Mouse (Mus musculus): ENCODE results near the gene Arhgap15.

The Arhgap15 gene

GRCm38 (mm10) chr2:44304971-44305808, 556.6 kb downstream of the Arhgap15 start:
- WGBS, result 52% methylated on average over 17 of the region's 17 CpGs

DNA sequence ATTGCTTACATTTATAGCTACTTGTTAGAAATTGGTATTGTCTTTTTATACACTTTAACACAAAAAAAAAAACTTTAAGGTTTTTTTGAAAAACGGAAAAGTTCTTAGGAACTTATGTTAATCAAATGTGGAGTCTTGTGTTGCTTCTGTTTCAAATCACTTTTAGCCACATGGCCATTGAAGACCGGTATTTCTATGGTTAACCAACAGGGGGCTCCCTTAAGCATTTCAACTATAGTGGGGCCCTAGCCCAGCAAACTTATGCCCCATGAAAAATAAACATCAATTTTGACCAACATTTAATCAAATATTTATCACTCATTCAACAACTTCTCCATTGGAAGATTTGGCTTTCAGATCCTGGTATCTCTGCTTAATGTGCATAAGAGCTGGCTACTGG, 557.5 kb downstream of the Arhgap15 start:
- 59% methylated on average over 2 of the region's 2 CpGs for WGBS

GRCm38 (mm10) chr2:44309124-44309523, 560.5 kb downstream of the Arhgap15 start:
- WGBS, result 87% methylated on average over 3 of the region's 3 CpGs

DNA sequence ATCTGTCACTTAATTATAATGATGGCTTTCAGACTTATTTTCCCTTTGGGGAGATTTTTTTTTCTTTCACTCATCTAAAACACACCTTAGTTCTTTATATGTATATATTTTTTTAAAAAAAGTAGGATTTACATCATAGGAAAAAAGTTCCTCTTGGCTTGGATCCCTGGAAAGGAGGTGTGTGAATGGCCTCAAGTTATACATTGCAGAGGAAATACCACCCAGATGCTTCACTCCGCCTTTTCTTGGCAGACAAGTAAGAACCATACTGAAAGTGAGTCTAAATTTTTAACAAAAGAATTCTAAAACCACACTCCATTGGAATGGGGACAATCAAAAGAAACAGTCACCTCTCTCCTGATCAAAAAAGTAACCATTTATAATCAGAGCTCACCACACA, 560.9 kb downstream of the Arhgap15 start:
- 41% methylated on average over 1 of the region's 1 CpGs for WGBS

- WGBS, result 81% methylated on average over 11 of the region's 11 CpGs
These were observed 561.6 kb downstream of the Arhgap15 start for GRCm38 (mm10) chr2:44310095-44310748.

GRCm38 (mm10) chr2:44311216-44311615, 562.6 kb downstream of the Arhgap15 start:
- 26% methylated on average over 10 of the region's 10 CpGs for WGBS

DNA sequence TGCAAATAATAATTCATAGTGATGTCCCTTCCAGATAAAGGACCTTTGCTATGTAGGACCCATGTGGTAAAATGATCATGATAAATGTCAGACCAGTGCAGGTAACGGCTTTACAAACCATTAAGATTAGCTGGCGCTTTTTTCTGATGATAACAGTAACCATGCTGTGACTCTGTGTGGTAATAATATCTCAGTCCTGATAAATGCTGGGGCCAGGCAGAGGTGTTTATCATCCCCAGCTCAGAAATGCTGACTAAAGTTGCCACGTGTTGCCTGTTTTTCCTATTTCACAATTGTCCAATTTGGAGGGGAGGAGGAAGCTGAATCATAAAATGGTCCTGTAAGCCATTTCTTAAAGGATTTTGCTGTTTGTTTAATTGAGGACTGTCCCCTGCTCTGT, 564.9 kb downstream of the Arhgap15 start:
- WGBS, result 97% methylated on average over 3 of the region's 3 CpGs

DNA sequence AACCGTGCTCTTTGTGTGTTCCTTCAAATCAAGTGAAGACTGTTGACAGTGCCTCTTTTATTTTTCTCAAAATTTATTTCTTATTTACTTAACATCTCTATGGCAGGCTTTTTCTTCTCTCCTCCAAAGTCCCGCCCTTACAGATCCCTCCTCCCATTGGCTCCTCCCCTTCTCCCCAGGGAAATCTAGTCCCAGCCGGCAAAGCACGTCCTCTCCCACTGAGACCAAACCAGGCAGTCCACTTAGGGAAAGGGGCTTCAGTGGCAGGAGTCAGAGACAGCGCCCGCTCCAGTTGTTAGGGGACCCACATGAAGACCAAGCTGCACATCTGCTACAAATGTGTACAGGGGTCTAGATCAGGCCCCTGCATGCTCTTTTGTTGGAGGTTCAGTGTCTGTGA, 569.8 kb downstream of the Arhgap15 start:
- WGBS, result 83% methylated on average over 6 of the region's 6 CpGs

DNA sequence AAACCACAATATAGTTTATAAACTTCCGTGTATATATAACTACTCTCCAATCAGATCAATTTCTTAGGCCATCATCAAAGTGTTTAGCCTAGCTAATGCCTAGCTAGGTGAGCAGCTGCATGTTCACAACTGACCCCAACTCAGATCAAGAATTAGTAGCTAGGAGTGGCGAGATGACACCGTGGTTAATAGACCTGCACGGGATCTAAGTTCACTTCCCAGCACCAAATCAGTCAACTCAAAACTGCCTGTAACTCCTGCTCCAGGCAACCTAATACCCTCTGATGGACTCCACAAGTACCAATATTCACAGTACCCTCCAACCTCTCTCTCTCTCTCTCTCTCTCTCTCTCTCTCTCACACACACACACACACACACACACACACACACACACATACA, 570.9 kb downstream of the Arhgap15 start:
- 96% methylated on average over 4 of the region's 4 CpGs for WGBS

GRCm38 (mm10) chr2:44323813-44324212, 575.2 kb downstream of the Arhgap15 start:
- WGBS, result 94% methylated on average over 4 of the region's 4 CpGs

DNA sequence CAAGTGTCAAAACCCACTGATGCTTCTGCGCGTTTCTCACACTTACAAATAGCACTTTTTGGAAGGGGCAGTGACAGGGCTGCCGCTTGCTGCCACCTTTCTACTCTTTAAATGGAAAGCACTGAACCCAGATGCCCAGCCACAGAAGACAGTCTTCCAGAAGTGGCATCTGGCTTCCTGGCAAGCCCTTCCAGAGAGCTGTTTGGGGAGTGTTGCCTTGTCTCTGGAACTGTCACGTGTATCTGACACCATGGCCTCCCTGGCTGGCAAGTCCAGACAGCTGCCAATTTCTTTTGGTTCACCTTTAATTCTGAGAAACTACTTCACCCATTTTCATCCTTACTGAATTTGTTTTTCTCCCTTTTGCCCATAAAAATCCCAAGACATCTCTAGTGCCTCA, 584.7 kb downstream of the Arhgap15 start:
- WGBS, result 69% methylated on average over 4 of the region's 4 CpGs

- 69% methylated on average over 3 of the region's 3 CpGs for WGBS
These were observed 585.4 kb downstream of the Arhgap15 start for GRCm38 (mm10) chr2:44334006-44334405.

GRCm38 (mm10) chr2:44334517-44334916, 585.9 kb downstream of the Arhgap15 start:
- WGBS, result 60% methylated on average over 2 of the region's 2 CpGs

DNA sequence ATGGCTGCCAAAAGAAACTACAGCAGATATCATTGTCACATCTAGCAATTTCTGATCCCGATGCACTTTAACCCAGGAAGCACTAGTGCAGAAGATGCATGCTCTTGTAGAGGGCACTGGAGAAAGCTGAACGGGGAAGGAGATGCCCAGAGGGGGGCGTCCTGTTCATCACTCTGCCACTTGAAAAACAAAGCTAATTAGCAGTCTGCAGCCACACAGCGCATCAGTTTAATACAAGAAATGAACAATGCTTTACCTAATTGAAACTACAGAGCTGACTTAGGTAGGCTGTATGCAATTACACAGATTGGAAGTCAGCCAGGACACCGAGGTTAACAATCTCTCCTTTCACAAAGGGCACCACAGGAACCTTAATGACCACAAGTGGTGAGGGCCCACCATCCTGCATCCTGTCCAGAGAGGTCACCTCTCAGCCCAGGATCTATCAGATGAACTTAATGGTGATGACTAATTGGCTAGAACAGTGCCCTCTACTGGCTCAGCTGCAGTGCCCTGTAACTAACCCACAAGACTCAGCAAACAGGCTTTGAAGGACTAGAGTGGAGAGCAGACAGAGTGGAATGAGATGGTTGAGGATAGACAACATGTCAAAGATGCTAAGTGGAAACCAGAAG, 588.2 kb downstream of the Arhgap15 start:
- 54% methylated on average over 5 of the region's 5 CpGs for WGBS

DNA sequence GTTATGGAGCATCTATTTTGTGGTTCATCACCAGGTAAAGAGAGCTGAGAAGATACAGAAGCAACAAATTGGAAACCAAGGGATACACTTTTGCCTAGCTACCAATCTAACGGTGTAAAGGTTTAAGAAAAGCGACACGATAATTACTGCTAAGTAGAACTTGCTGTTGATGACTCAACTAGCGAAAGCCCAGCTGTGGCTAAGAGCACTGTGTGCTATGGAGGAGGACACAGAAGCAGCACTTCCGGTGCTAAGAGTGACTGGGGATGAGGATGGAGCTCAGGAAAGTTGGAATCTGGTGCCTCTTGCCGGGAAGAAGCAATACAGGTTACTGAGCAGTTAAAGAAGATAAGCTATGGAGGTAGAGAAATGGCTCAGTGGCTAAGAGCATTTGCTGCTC, 589.8 kb downstream of the Arhgap15 start:
- WGBS, result 73% methylated on average over 6 of the region's 6 CpGs

DNA sequence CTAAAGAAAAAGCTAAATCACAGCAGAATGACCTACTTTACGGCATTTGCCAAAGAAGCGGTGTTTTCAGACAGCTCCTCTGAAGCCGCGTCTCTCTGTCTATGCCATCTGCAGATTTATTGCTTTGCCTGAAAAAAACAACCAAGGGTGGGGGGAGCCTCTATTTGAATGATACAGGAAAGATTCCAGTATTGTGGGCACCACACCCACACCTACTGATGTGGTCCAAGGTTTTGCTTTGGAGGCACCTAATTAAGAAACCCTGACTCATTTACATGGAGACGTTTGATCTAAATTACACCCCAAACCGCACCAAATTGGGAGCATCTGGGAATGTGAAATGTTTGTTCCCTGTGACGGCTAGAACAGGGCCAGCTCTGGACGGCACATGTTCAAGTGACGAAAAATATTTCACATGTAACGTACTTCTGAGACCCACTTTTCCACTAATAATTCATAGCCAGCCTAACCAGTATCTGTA, 592.5 kb downstream of the Arhgap15 start:
- WGBS, result 37% methylated on average over 10 of the region's 10 CpGs

DNA sequence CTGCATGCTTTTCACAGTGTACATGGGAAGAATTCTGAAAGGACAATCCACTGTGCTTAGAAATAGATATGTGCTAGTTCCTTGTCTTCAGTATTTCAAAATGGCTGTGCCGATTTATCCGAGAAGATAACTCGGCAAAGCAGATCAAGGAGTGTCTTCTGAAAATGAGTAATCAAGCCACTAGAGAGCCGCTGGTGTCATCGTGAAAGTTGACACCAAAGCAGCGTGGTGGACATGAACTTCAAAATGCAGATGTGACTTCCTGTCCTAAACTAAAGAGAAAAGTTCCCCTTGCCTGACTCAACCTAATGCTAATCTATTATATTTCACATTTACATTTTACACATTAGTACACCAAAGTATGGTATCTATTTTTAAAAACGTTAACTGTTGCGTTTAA, 596.2 kb downstream of the Arhgap15 start:
- WGBS, result 80% methylated on average over 8 of the region's 8 CpGs

GRCm38 (mm10) chr2:44345325-44345945, 596.8 kb downstream of the Arhgap15 start:
- WGBS, result 92% methylated on average over 5 of the region's 5 CpGs

DNA sequence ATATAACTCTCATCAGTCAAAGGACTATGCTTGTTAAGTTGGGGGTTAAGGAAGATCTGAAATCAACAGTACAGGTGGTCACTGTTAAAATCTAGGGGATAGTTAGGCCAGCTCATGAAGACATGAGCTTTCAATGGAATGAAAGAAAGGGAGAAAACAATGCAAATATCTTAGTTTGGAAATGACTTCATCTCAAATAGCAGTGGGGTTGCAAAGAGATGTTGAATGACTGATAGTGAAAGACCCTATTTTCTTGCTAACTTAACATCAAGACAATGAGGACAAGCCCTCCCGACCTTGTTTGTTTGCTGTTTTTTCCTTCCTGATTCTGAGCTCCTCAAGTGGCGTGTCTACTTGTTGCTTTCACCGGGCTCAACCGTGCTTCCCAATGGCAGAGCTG, 597.6 kb downstream of the Arhgap15 start:
- WGBS, result 96% methylated on average over 4 of the region's 4 CpGs

GRCm38 (mm10) chr2:44347781-44348180, 599.2 kb downstream of the Arhgap15 start:
- WGBS, result 88% methylated on average over 5 of the region's 5 CpGs

DNA sequence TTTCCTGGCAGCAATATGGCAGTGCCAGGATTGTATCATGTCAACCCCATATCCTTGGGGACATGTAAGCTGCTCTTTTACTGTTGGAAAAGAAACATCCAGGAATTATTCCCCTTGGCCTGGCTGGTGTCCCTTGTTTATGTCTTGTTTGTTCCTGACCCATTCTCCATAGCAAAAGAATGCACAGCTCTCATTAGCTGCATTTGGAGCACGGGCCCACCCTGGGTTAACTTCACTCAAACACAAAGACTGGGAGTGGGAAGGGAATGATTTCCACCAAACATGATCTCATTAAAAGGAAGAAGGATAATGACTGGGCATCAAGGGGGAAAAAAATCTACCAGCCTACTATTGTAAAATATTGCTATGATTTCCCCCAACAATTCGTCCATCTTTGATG, 600.5 kb downstream of the Arhgap15 start:
- WGBS, result 62% methylated on average over 2 of the region's 2 CpGs

GRCm38 (mm10) chr2:44352885-44353284, 604.3 kb downstream of the Arhgap15 start:
- 58% methylated on average over 7 of the region's 7 CpGs for WGBS

Measured in cerebral cortex, adult 2 months (tissue).